Mouse (Mus musculus): ENCODE measurements around the gene Rnf217.

DNA sequence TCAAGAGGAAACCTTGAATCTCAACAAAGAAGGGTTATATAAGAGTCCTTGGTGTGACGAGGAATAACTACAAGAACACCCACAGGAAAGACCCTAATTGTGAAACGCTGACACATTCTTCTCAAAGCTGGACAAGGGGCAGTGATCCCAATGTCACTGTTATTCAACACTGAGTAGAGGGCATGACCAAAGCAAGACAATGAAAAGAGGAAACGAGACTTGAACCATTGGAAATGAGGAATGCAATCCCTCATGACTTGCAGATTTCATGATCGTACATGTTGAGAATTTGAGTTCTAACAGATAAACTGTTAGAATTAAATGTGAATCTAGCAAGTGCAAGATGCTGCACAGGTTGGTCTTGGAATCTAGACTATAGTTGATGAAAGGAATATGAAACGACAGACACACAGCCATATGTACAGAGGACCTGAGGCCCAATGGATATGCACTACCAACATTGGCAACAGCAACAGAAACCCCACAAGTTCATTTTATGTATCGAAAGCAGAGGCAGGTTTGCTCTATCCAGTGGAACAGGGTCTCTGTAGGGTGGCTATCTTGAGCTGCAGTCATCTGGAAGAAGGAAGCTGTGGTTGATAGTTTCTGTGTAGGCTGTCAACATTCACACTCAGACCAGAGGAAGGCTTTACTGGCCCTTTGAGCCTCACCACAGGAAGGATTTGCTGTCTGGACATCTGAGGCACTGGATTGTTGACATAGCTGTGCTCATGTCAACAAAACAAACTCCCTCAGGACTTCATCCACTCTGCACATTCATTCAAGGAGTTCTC lies 64.6 kb downstream of the Rnf217 start:
- TF ChIP-seq CTCF (IDR thresholded peaks at IDR 0.05; ENCODE audit: low read depth, low read length) = no peak
- TF ChIP-seq POLR2A (IDR thresholded peaks at IDR 0.05; ENCODE audit: borderline replicate concordance, low read depth, low read length) = no peak

Data from bone marrow macrophage, adult 2 months (primary cell).